Mouse (Mus musculus): ENCODE results near the gene Ltbp1. TPM values are rescaled to one million over a fixed set of nuclear protein-coding genes. Genes with fewer than 3 reads are reported as not detected.

Ltbp1 gene
- polyA plus RNA-seq, 1 experiment, result 4.7 TPM

DNA sequence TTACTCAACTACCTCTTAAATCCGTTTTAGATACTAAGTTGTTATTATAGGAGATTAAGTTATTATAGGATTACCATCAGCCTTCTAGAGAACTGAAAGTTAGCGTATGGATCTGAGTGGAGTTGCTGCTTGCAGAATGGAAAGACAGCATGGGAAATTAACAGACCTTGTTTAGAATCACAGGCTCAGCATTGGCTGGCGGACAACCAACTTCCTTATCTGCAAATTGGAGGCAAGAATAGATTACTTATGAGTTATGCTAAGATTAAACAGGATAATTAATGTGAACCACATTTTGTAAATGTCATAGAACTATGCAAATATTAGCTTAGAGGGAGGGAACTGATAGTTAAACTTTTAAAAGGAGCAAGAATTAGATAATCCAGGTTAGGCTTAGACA is 223.0 kb downstream of the Ltbp1 start:
- Histone ChIP-seq H3K4me1 (ENCODE audit: control insufficient read depth, insufficient read depth, low read length) (no peaks in the 10 kb centered on the region), H3K4me3 (ENCODE audit: insufficient read depth, low read length) (no peak overlapping the region), H3K27ac (ENCODE audit: insufficient read depth, low read length) (no peak overlapping the region)
- TF ChIP-seq POLR2A (IDR thresholded peaks at IDR 0.05; ENCODE audit: extremely low read depth, insufficient read depth, low read length) (no peak), CTCF (IDR thresholded peaks at IDR 0.05; ENCODE audit: extremely low read depth, insufficient read depth, low read length) (no peak)

DNA sequence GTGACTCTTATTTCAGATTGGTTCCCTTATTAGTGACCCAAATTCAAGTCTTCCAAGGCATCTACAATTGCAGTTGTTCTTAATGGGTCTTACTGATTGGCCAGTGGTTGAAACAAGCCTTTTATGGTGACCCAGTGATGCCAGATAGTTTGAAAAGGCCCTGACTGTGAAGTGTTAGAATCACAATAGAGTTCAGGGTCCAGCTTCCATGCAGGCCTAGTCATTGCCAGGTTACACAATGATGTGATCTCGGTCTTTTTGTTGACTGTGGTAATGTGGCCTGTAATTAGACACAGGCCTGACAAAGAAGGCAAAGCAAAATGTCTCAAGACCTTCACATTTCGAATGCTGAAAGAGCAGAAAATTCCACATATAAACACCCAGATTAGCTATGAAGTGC is 227.8 kb downstream of the Ltbp1 start:
- TF ChIP-seq CTCF (IDR thresholded peaks at IDR 0.05; ENCODE audit: extremely low read depth, insufficient read depth, low read length) (no peak), POLR2A (IDR thresholded peaks at IDR 0.05; ENCODE audit: extremely low read depth, insufficient read depth, low read length) (no peak)
- Histone ChIP-seq H3K4me1 (ENCODE audit: control insufficient read depth, insufficient read depth, low read length) (no peaks in the 10 kb centered on the region), H3K4me3 (ENCODE audit: insufficient read depth, low read length) (no peak overlapping the region), H3K27ac (ENCODE audit: insufficient read depth, low read length) (no peak overlapping the region)

DNA sequence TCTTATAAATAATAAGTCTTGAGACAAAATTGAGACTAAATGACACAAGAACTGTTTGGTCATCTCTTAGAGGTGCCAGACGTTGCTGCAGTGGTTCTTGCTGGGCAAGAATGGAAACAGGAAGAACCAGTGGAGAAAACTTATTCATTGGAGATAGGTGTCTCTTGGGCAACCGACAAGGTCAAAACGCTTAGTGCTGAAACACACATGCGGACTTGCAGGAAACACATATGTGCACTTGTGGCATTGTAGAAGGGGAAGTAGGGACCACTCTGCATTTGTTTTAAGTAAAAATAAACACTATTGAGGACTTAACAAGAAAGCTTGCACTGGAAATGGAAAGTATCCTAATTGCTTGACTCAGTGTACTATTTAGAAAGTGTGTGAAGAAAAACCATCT is 228.6 kb downstream of the Ltbp1 start:
- Histone ChIP-seq H3K4me1 (ENCODE audit: control insufficient read depth, insufficient read depth, low read length) (no peaks in the 10 kb centered on the region), H3K4me3 (ENCODE audit: insufficient read depth, low read length) (no peak overlapping the region), H3K27ac (ENCODE audit: insufficient read depth, low read length) (no peak overlapping the region)
- no peak for TF ChIP-seq CTCF (IDR thresholded peaks at IDR 0.05; ENCODE audit: extremely low read depth, insufficient read depth, low read length)
- TF ChIP-seq POLR2A (IDR thresholded peaks at IDR 0.05; ENCODE audit: extremely low read depth, insufficient read depth, low read length), result no peak

DNA sequence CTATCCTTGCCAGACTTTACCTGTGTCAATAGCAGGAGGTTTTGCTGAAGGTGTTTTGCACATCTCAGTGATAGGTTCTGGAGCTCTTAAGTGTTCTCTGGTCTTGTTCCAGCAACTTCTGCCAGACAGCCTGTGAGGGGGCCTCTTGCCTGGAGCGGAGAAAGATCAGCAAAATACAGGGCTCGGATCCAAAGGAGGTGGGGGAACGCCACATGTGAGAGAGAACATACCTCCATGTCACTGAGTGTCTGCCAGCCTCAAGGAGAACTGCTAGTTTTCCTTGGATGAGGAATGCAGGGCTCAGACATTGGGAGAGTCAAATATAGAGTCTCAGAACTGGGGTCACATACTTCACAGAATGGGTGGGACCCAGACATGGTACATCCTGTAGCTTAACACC is 230.4 kb downstream of the Ltbp1 start:
- H3K27ac ChIP-seq (ENCODE audit: insufficient read depth, low read length), result no peak overlapping the region
- no peaks in the 10 kb centered on the region for H3K4me1 ChIP-seq (ENCODE audit: control insufficient read depth, insufficient read depth, low read length)
- H3K4me3 ChIP-seq (ENCODE audit: insufficient read depth, low read length), result no peak overlapping the region
- TF ChIP-seq CTCF (IDR thresholded peaks at IDR 0.05; ENCODE audit: extremely low read depth, insufficient read depth, low read length) (no peak), POLR2A (IDR thresholded peaks at IDR 0.05; ENCODE audit: extremely low read depth, insufficient read depth, low read length) (no peak)

DNA sequence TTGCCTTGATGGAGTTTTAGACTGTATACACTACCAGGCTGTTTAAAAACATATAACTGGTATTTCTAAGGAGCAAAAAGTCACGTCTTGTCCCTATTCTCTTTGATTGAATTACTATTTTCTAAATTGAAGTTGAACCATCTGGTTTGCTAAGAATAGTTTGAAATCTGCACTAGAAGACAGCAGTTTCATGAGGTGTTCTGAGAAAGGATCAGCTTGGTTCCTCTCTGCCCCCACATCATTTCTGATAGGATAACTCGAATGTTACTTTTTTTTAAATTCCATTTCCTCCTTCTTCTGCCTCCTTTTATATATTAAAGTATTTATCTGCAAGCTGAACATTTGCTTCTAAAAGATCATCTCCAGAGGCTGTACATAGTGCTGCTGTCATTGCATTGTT is 231.2 kb downstream of the Ltbp1 start:
- TF ChIP-seq CTCF (IDR thresholded peaks at IDR 0.05; ENCODE audit: extremely low read depth, insufficient read depth, low read length), result no peak
- no peak for TF ChIP-seq POLR2A (IDR thresholded peaks at IDR 0.05; ENCODE audit: extremely low read depth, insufficient read depth, low read length)
- no peaks in the 10 kb centered on the region for H3K4me1 ChIP-seq (ENCODE audit: control insufficient read depth, insufficient read depth, low read length)

DNA sequence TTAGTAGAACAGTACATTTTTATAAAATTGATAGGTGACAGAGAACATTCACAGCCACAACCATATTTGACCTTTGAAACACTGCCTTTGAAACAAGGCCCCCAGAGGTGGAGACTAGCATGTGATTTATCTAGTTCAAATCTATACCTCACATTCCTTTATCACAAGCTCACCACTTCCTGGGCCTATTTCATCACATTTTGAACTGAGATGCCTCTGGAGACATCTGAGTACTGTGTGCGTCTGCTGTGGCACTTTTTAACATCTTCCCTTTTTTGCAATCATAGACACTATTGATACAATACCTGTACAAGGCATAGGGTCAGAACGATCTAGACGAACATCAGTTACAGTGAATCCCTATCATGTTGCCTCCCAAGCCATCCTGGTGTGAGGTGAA is 232.1 kb downstream of the Ltbp1 start:
- Histone ChIP-seq H3K4me1 (ENCODE audit: control insufficient read depth, insufficient read depth, low read length) (no peaks in the 10 kb centered on the region), H3K27ac (ENCODE audit: insufficient read depth, low read length) (no peak overlapping the region), H3K4me3 (ENCODE audit: insufficient read depth, low read length) (no peak overlapping the region)
- no peak for TF ChIP-seq POLR2A (IDR thresholded peaks at IDR 0.05; ENCODE audit: extremely low read depth, insufficient read depth, low read length)
- TF ChIP-seq CTCF (IDR thresholded peaks at IDR 0.05; ENCODE audit: extremely low read depth, insufficient read depth, low read length), result no peak

More for the DNA sequence above, 231.2 kb downstream of the Ltbp1 start:
- H3K4me3 ChIP-seq (ENCODE audit: insufficient read depth, low read length), result no peak overlapping the region
- no peak overlapping the region for H3K27ac ChIP-seq (ENCODE audit: insufficient read depth, low read length)

DNA sequence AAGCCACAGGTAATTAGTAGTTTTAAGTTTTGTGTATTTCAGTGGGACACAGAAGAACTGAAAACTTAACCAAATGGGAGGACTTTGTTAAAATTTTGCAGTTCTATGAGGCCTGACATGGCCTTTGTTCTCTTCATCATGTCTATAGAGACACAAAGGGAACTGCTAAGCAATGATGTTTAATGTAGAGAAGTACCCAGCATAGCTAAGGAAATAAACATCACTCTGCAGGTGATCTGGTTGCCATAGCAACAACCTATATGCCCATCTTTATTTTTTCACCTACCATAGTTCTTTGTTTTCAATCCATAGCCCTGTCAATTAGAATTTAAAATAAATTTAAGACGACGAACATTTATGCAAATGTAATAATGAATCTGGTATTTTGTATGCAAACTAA is 233.3 kb downstream of the Ltbp1 start:
- H3K4me1 ChIP-seq (ENCODE audit: control insufficient read depth, insufficient read depth, low read length), result no peaks in the 10 kb centered on the region
- TF ChIP-seq CTCF (IDR thresholded peaks at IDR 0.05; ENCODE audit: extremely low read depth, insufficient read depth, low read length) (no peak), POLR2A (IDR thresholded peaks at IDR 0.05; ENCODE audit: extremely low read depth, insufficient read depth, low read length) (no peak)
- no peak overlapping the region for H3K4me3 ChIP-seq (ENCODE audit: insufficient read depth, low read length)
- H3K27ac ChIP-seq (ENCODE audit: insufficient read depth, low read length), result no peak overlapping the region

DNA sequence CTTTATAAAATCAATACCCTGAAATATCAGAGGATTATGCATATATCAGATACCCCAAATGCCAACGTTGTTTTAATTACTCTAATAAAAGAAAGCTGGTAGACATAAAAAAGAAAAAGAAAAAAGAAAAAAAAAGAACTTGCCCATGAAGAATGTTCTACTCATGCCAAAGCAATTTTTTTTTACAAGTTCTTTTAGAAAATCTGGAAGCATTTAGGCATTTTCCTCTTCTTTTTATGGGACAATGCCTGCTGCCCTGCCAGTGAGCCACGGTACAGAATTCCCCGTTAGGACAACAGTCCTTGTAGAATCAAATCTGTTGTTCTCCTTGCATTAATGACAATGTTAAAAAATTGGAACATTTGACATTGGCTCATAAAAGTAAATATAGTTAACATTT is 234.2 kb downstream of the Ltbp1 start:
- no peak overlapping the region for H3K27ac ChIP-seq (ENCODE audit: insufficient read depth, low read length)
- H3K4me1 ChIP-seq (ENCODE audit: control insufficient read depth, insufficient read depth, low read length), result no peaks in the 10 kb centered on the region
- H3K4me3 ChIP-seq (ENCODE audit: insufficient read depth, low read length), result no peak overlapping the region
- TF ChIP-seq CTCF (IDR thresholded peaks at IDR 0.05; ENCODE audit: extremely low read depth, insufficient read depth, low read length), result no peak
- TF ChIP-seq POLR2A (IDR thresholded peaks at IDR 0.05; ENCODE audit: extremely low read depth, insufficient read depth, low read length), result no peak

DNA sequence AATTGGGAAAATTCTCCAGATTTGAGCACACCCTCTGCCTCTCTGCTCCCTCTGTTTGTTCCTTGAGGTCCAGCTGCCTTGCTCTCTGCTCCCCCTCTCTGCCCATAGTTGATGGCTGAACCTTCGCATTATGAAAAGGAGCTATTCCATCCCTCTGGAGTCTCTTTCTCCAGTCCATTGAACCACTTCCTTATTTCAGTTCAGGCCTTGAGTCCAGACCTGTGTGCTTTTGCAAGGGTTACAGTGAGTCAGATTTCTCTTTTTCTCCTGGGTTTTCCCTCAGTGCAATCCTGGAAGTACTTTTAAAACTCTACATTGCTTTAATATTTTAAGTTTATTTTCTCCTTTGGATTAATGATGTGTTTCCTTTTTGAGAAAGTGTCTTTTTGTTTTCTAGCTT is 236.7 kb downstream of the Ltbp1 start:
- TF ChIP-seq CTCF (IDR thresholded peaks at IDR 0.05; ENCODE audit: extremely low read depth, insufficient read depth, low read length) (no peak), POLR2A (IDR thresholded peaks at IDR 0.05; ENCODE audit: extremely low read depth, insufficient read depth, low read length) (no peak)
- Histone ChIP-seq H3K27ac (ENCODE audit: insufficient read depth, low read length) (no peak overlapping the region), H3K4me1 (ENCODE audit: control insufficient read depth, insufficient read depth, low read length) (no peaks in the 10 kb centered on the region), H3K4me3 (ENCODE audit: insufficient read depth, low read length) (no peak overlapping the region)

DNA sequence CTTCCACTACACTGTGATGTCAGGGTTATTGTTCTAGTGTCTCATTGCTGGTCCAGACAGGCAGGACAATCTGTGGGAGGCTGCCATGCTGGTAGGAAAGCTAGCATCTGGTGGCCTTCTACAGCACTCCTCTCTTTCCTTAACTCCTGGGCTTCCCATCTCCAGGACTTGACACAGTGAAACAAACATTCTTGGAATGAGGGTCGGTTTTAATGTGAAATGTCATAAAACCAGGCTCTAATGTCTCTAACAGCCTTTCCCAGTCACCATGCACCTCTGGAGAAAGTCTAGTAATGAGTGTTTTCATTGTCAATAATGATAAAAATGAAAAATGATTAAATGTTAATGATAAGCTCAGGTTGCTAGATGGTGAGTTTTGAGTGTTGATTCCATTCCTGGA is 237.9 kb downstream of the Ltbp1 start:
- H3K4me3 ChIP-seq (ENCODE audit: insufficient read depth, low read length), result no peak overlapping the region
- H3K27ac ChIP-seq (ENCODE audit: insufficient read depth, low read length), result no peak overlapping the region
- TF ChIP-seq POLR2A (IDR thresholded peaks at IDR 0.05; ENCODE audit: extremely low read depth, insufficient read depth, low read length) (no peak), CTCF (IDR thresholded peaks at IDR 0.05; ENCODE audit: extremely low read depth, insufficient read depth, low read length) (no peak)
- H3K4me1 ChIP-seq (ENCODE audit: control insufficient read depth, insufficient read depth, low read length), result no peaks in the 10 kb centered on the region

DNA sequence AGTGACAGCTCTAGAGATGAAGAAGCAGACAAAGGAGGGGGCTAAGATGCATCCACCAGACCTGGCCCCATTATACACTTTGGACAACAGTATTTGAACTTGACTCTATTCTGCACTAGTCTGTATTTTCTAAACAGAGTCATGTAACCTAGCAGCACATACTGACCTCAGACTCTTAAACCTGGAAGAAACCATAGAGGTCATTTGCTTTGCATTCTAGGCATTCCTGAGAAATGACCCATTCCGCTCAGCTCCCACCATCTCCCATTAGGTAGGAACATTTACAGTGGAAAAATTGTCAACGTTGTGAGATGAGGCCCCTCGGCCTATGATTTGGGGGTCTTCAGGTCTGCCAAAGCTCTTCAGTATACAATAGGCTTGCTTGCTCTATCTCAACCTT is 238.8 kb downstream of the Ltbp1 start:
- no peak overlapping the region for H3K4me3 ChIP-seq (ENCODE audit: insufficient read depth, low read length)
- H3K27ac ChIP-seq (ENCODE audit: insufficient read depth, low read length), result no peak overlapping the region
- TF ChIP-seq CTCF (IDR thresholded peaks at IDR 0.05; ENCODE audit: extremely low read depth, insufficient read depth, low read length), result no peak
- TF ChIP-seq POLR2A (IDR thresholded peaks at IDR 0.05; ENCODE audit: extremely low read depth, insufficient read depth, low read length), result no peak
- H3K4me1 ChIP-seq (ENCODE audit: control insufficient read depth, insufficient read depth, low read length), result no peaks in the 10 kb centered on the region
